Mouse (Mus musculus) kidney, postnatal 0 days (tissue): ENCODE data around the gene Vars. TPM values are rescaled to one million over a fixed set of nuclear protein-coding genes. Genes with fewer than 3 reads are reported as not detected.
"Not testable (repeated sequence)": the region's sequence is repeated elsewhere in the genome, so short reads cannot be mapped to it uniquely, and the experiment has no call there.

Experiments
- ATAC-seq: fragments of 200-750 bp; cut with Nextera tagmentation; replicated peaks from 2 replicates; pipeline ENCODE4 v1.8.0; 2017; ENCODE audit warnings: low read depth, moderate number of reproducible peaks, moderate TSS enrichment, moderate library complexity; ENCODE audit not compliant: low FRiP score
- DNase-seq: peaks from one replicate; pipeline ENCODE4 v3.0.0-alpha.2; 2016; ENCODE audit warnings: low spot score
- H3K27ac ChIP-seq: fragments of 300-500 bp; sonication (generic); 2 replicates; pipeline ENCODE4 v1.5.1; 2014; ENCODE audit warnings: mild to moderate bottlenecking
- H3K27me3 ChIP-seq: fragments of 300-500 bp; sonication (generic); 2 replicates; pipeline ENCODE4 v1.6.1; 2014; ENCODE audit warnings: low read length, mixed read lengths; ENCODE audit not compliant: insufficient read depth
- H3K36me3 ChIP-seq: fragments of 300-500 bp; sonication (generic); 2 replicates; pipeline ENCODE4 v1.6.1; 2014; ENCODE audit warnings: low read length, mixed read lengths; ENCODE audit not compliant: insufficient read depth
- H3K4me1 ChIP-seq: fragments of 300-500 bp; sonication (generic); replicated peaks from 2 replicates; pipeline ENCODE4 v1.6.1; 2014; ENCODE audit warnings: antibody characterized with exemption, low read length, mixed read lengths; ENCODE audit not compliant: insufficient read depth
- H3K4me2 ChIP-seq: fragments of 300-500 bp; sonication (generic); 2 replicates; pipeline ENCODE4 v1.6.1; 2014; ENCODE audit warnings: mild to moderate bottlenecking, low read length, moderate library complexity, mixed read lengths
- H3K4me3 ChIP-seq: fragments of 300-500 bp; sonication (generic); replicated peaks from 2 replicates; pipeline ENCODE4 v1.5.1; 2014; ENCODE audit warnings: low read depth, low read length
- H3K9ac ChIP-seq: fragments of 300-500 bp; sonication (generic); 2 replicates; pipeline ENCODE4 v1.6.1; 2014; ENCODE audit warnings: low read depth, low read length
- H3K9me3 ChIP-seq: fragments of 300-500 bp; sonication (generic); replicated peaks from 2 replicates; pipeline ENCODE4 v1.6.1; 2016; ENCODE audit warnings: low read length, inconsistent platforms, mixed read lengths
- CTCF ChIP-seq: IDR thresholded peaks from 2 replicates; pipeline ENCODE4 v1.5.1; 2016; ENCODE audit warnings: antibody characterized with exemption, low read depth, mild to moderate bottlenecking, moderate library complexity
- WGBS: fragments of 180-500 bp; shearing (Covaris S2); extraction: QIAGEN DNeasy Blood & Tissue Kit; methylation state at CpG from one replicate; pipeline ENCODE4 v1.1.7; 2014; 5-methylcytosine and 5-hydroxymethylcytosine counted together
- polyA plus RNA-seq: library from polyadenylated mRNA; unstranded; fragments of >200 nt; fragmentation: Nextera tagmentation; extraction: Ambion mirVana; gene quantifications from 2 replicates; pipeline ENCODE4 v1.2.1, GENCODE M21; 2015

Vars gene
- polyA plus RNA-seq, 1 experiment from 2014 or later: 61.3 TPM

DNA sequence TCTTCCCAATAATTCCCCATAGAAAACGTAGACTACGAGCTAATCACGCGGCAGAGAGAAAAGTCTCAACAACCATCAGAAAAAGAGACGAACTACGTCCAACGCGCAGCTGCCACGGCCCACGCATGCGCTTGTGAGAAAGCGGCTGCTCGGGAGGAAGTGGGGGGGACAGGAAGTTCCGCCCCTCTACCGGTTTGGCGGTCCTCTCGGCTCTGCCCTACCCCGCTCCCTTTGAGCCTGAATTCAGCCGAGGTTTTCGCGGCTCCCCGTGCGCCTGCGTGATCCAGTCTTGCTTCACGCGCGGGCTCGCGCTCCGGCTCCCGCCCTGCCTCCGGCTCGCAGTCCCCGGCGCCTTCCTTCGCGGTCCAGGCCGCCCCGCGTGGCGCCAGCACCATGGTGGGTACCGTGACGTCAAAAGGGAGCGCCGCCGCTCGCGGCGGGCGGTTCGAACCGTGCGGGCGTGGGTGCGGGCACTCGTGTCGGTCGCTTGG is 19.1 kb upstream of the Vars start, which contains the start of gene Lsm2:
Gene Lsm2 (plus strand): TSS at position 173 of the 491 bp plus-strand sequence.
- H3K4me1 ChIP-seq: 0 out of 2 replicates have a peak, but pooled peaks cover 6% of the 10 kb centered on the region
- WGBS: under 1% methylated on average over 58 of the region's 58 CpGs
- DNase-seq (peak; percentile 97), ATAC-seq (peak; percentile 86)
- peaks cover 13% of the 10 kb centered on the region for H3K36me3 ChIP-seq
- H3K4me2 ChIP-seq: peak within 1 kb of the TSS; percentile 98
- H3K27me3 ChIP-seq: no peaks in the 10 kb centered on the region
- peak; percentile 6; the same call in 1 of the 2 replicates for TF ChIP-seq CTCF
- H3K9me3 ChIP-seq: no peaks in the 10 kb centered on the region
- H3K9ac ChIP-seq: peak within 1 kb of the TSS; percentile 80
- peak within 1 kb of the TSS; percentile 95 for H3K27ac ChIP-seq
- H3K4me3 ChIP-seq: peak within 1 kb of the TSS; percentile 80

DNA sequence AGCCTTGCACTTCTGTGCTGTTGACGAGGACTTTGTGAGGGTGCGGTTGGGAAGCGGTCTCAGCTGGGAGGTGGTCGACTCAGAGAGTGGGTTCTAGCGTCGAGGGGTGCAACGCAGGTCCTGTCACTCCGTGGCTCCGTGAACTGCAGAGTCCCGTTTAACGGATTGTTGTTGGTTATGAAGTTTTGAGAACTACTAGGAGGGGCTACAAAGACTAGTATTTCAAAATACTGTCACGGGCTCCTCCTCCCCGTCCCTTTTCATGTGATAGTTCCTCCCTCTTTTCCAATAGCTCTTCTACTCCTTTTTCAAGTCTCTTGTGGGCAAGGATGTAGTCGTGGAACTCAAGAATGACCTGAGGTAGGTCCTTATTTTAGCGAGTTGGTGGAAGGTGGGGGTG is 18.5 kb upstream of the Vars start:
- H3K4me1 ChIP-seq: 0 out of 2 replicates have a peak, but pooled peaks cover 6% of the 10 kb centered on the region
- no peak for TF ChIP-seq CTCF
- WGBS: under 1% methylated on average over 15 of the region's 15 CpGs
- DNase-seq: peak; percentile 41
- H3K27ac ChIP-seq: peak overlapping the region; percentile 95
- peak overlapping the region; percentile 80 for H3K9ac ChIP-seq
- peak overlapping the region; percentile 98 for H3K4me2 ChIP-seq
- peak overlapping the region; percentile 80 for H3K4me3 ChIP-seq
- peaks cover 13% of the 10 kb centered on the region for H3K36me3 ChIP-seq
- no peaks in the 10 kb centered on the region for H3K9me3 ChIP-seq
- no peaks in the 10 kb centered on the region for H3K27me3 ChIP-seq
- ATAC-seq: no peak

DNA sequence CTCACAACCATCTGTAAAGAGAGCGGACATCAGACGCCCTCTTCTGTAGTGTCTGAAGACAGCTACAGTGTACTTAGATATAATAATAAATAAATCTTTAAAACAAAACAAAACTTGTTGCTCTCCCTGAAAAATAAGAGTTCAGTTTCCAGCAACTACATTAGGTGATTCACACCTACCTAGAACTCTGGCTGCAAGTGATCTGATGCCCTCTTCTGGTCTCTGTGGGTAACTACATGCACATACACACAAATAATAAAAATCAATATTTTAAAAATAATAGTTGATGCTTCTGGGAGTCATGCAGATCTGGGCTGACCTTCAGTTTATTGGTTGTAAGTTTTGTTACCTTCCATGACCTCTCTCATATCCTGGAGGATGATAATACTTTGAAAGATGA is 16.6 kb upstream of the Vars start:
- WGBS: 74% methylated on average over 2 of the region's 2 CpGs

DNA sequence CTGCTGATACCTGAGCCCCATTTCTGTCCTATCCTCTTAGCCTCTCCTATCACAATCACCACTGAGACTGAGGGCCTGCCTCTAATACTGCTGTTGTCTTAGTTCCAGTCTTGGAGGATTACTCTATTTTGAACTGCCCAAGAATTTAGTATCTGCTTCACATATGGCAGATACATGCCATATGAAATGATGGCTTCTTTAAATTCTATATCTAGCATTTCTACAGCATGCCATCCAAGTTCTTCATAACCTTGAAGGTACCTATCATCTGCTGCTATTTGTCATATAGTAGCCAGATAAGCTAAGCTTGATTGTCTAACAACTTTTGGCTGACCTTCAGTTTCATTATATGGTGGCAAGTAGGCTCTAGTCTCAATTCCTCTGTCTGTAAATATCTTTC is 6.0 kb upstream of the Vars start:
- no peak for DNase-seq
- H3K4me1 ChIP-seq: peaks cover 6% of the 10 kb centered on the region; the same call in 1 of the 2 replicates
- ATAC-seq: no peak
- no peak overlapping the region for H3K4me3 ChIP-seq
- peaks cover 6% of the 10 kb centered on the region; the same call in 1 of the 2 replicates for H3K36me3 ChIP-seq
- no peak overlapping the region for H3K4me2 ChIP-seq
- no peak for TF ChIP-seq CTCF
- H3K27me3 ChIP-seq: no peaks in the 10 kb centered on the region
- no peaks in the 10 kb centered on the region for H3K9me3 ChIP-seq
- no peak overlapping the region for H3K9ac ChIP-seq
- no peak overlapping the region for H3K27ac ChIP-seq

More for the DNA sequence above, 16.6 kb upstream of the Vars start:
- H3K9me3 ChIP-seq: no peaks in the 10 kb centered on the region
- ATAC-seq (no peak), DNase-seq (peak; percentile 78)
- peak; percentile 84 for TF ChIP-seq CTCF
- H3K9ac ChIP-seq: no peak overlapping the region
- H3K4me3 ChIP-seq: no peak overlapping the region
- H3K27ac ChIP-seq: no peak overlapping the region
- peaks cover 13% of the 10 kb centered on the region for H3K36me3 ChIP-seq
- H3K4me2 ChIP-seq: no peak overlapping the region
- H3K27me3 ChIP-seq: no peaks in the 10 kb centered on the region
- H3K4me1 ChIP-seq: 0 out of 2 replicates have a peak, but pooled peaks cover 6% of the 10 kb centered on the region

DNA sequence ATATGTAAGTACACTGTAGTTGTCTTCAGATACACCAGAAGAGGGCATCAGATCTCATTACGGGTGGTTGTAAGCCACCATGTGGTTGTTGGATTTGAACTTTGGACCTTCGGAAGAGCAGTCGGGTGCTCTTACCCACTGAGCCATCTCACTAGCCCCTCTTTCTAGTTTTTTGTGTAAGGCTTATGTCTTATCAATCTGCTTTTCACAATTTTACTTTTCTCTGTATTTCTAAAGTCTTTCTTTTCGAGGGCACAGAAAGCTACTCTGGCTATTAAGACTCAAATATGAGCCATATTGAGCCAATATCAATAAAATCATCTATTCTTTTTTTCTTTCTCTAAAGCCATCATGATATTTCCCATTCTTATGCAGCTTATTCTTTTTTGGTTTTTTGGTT is 5.6 kb upstream of the Vars start:
- H3K27ac ChIP-seq, DNase-seq, H3K9me3 ChIP-seq, H3K9ac ChIP-seq, H3K4me1 ChIP-seq, H3K4me2 ChIP-seq, H3K27me3 ChIP-seq, ATAC-seq, H3K4me3 ChIP-seq, H3K36me3 ChIP-seq: not testable (repeated sequence)
- WGBS: 88% methylated on average over 4 of the region's 4 CpGs

DNA sequence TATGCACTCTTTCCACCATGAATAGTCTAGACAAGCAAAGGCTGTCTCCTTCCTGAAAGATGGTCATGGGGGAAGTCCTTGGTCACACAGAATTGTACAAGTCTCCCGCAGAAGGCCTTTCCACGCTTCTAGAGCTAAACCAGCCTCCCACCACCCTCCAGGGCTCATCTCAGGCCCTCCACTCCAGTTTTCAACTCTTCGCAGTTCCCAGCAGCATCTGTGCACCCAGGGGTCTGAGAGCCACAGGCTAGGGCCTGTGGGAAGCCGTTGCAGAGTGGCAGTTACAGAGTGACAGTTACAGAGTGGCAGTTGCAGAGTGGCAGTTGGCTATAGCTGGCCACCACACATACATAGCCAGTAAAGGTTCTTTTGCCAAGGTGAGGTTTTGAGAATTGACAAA is 4.9 kb upstream of the Vars start:
- not testable (repeated sequence) for H3K27ac ChIP-seq, H3K4me1 ChIP-seq, DNase-seq, H3K4me3 ChIP-seq, H3K9me3 ChIP-seq, H3K27me3 ChIP-seq, H3K9ac ChIP-seq, H3K36me3 ChIP-seq, H3K4me2 ChIP-seq, ATAC-seq
- WGBS: over 99% methylated on average over 4 of the region's 4 CpGs
